Mouse (Mus musculus): ENCODE data around the gene Slc4a5. TPM values are rescaled to one million over a fixed set of nuclear protein-coding genes. Genes with fewer than 3 reads are reported as not detected.

Gene Slc4a5
- polyA plus RNA-seq, 1 experiment from 2014 or later: 0.41 TPM

Other genes with a start within 250 kb of the Slc4a5 start
- 12.6 and 17.2 TPM in 2 replicates for gene Dok1, start 186.4 kb upstream of the Slc4a5 start, polyA plus RNA-seq (2014; fragmentation: Nextera tagmentation; extraction: Ambion mirVana)
- gene Loxl3, start 185.7 kb upstream of the Slc4a5 start, polyA plus RNA-seq (2014; fragmentation: Nextera tagmentation; extraction: Ambion mirVana): 5.0 and 6.2 TPM in 2 replicates
- gene Aup1, start 165.3 kb upstream of the Slc4a5 start, polyA plus RNA-seq (2014; fragmentation: Nextera tagmentation; extraction: Ambion mirVana): 220 and 230 TPM in 2 replicates
- 102 and 103 TPM in 2 replicates for gene Htra2, start 164.6 kb upstream of the Slc4a5 start, polyA plus RNA-seq (2014; fragmentation: Nextera tagmentation; extraction: Ambion mirVana)
- 6.1 and 6.2 TPM in 2 replicates for gene Dqx1, start 162.0 kb upstream of the Slc4a5 start, polyA plus RNA-seq (2014; fragmentation: Nextera tagmentation; extraction: Ambion mirVana)
- gene Tlx2, start 149.5 kb upstream of the Slc4a5 start, polyA plus RNA-seq (2014; fragmentation: Nextera tagmentation; extraction: Ambion mirVana): 0.30 and 0.95 TPM in 2 replicates
- 25.0 and 27.8 TPM in 2 replicates for gene Pcgf1, start 142.0 kb upstream of the Slc4a5 start, polyA plus RNA-seq (2014; fragmentation: Nextera tagmentation; extraction: Ambion mirVana)
- gene Lbx2, start 133.5 kb upstream of the Slc4a5 start, polyA plus RNA-seq (2014; fragmentation: Nextera tagmentation; extraction: Ambion mirVana): 0.53 and 0.73 TPM in 2 replicates
- 2.0 and 2.5 TPM in 2 replicates for gene Ccdc142, start 118.2 kb upstream of the Slc4a5 start, polyA plus RNA-seq (2014; fragmentation: Nextera tagmentation; extraction: Ambion mirVana)
- gene Gm42688, start 118.2 kb upstream of the Slc4a5 start, polyA plus RNA-seq (2014; fragmentation: Nextera tagmentation; extraction: Ambion mirVana): 2.7 and 2.9 TPM in 2 replicates
- 110 and 115 TPM in 2 replicates for gene Mrpl53, start 110.8 kb upstream of the Slc4a5 start, polyA plus RNA-seq (2014; fragmentation: Nextera tagmentation; extraction: Ambion mirVana)
- 88.9 and 89.6 TPM in 2 replicates for gene Mogs, start 104.3 kb upstream of the Slc4a5 start, polyA plus RNA-seq (2014; fragmentation: Nextera tagmentation; extraction: Ambion mirVana)
- gene Wbp1, start 98.3 kb upstream of the Slc4a5 start, polyA plus RNA-seq (2014; fragmentation: Nextera tagmentation; extraction: Ambion mirVana): 45.1 and 50.3 TPM in 2 replicates
- 15.8 and 17.6 TPM in 2 replicates for gene Ino80b, start 94.4 kb upstream of the Slc4a5 start, polyA plus RNA-seq (2014; fragmentation: Nextera tagmentation; extraction: Ambion mirVana)
- gene Rtkn, start 84.4 kb upstream of the Slc4a5 start, polyA plus RNA-seq (2014; fragmentation: Nextera tagmentation; extraction: Ambion mirVana): 14.7 and 15.4 TPM in 2 replicates
- gene Wdr54, start 63.4 kb upstream of the Slc4a5 start, polyA plus RNA-seq (2014; fragmentation: Nextera tagmentation; extraction: Ambion mirVana): 2.3 and 4.3 TPM in 2 replicates
- gene 1700003E16Rik, start 63.4 kb upstream of the Slc4a5 start, polyA plus RNA-seq (2014; fragmentation: Nextera tagmentation; extraction: Ambion mirVana): 0.08 and 0.12 TPM in 2 replicates
- gene Dctn1, start 53.9 kb upstream of the Slc4a5 start, polyA plus RNA-seq (2014; fragmentation: Nextera tagmentation; extraction: Ambion mirVana): 56.3 and 63.4 TPM in 2 replicates
- 119 and 120 TPM in 2 replicates for gene Mthfd2, start 106.1 kb downstream of the Slc4a5 start, polyA plus RNA-seq (2014; fragmentation: Nextera tagmentation; extraction: Ambion mirVana)
- 78.5 and 84.8 TPM in 2 replicates for gene Mob1a, start 106.2 kb downstream of the Slc4a5 start, polyA plus RNA-seq (2014; fragmentation: Nextera tagmentation; extraction: Ambion mirVana)
- gene Bola3, start 129.3 kb downstream of the Slc4a5 start, polyA plus RNA-seq (2014; fragmentation: Nextera tagmentation; extraction: Ambion mirVana): 307 and 333 TPM in 2 replicates
- gene Tet3, start 239.3 kb downstream of the Slc4a5 start, polyA plus RNA-seq (2014; fragmentation: Nextera tagmentation; extraction: Ambion mirVana): 22.0 and 22.8 TPM in 2 replicates